Mouse (Mus musculus) embryonic fibroblast, embryonic 13.5 days (primary cell): ENCODE data around the gene Mst1.
A peak's percentile ranks its signal among the peaks of the same experiment; 100 is the strongest.

Source experiments
- CTCF ChIP-seq: IDR thresholded peaks from 2 replicates; pipeline ENCODE4 v1.5.1; 2011; ENCODE audit warnings: mild to moderate bottlenecking, control low read depth, low read length, moderate library complexity, borderline replicate concordance; ENCODE audit not compliant: insufficient read depth
- POLR2A ChIP-seq: IDR thresholded peaks from 2 replicates; pipeline ENCODE4 v1.6.1; 2011; ENCODE audit warnings: low read depth, mild to moderate bottlenecking, control low read depth, low read length, moderate library complexity

- peak; percentile 14 for TF ChIP-seq POLR2A
- no peak for TF ChIP-seq CTCF
Measured at GRCm38 (mm10) chr9:108054331-108055040, 25.8 kb upstream of the Mst1 start.
